Mouse (Mus musculus) forebrain, embryonic 16.5 days (tissue): ENCODE measurements around the gene Cfb. TPM values are rescaled to one million over a fixed set of nuclear protein-coding genes. Genes with fewer than 3 reads are reported as not detected.
A peak's percentile ranks its signal among the peaks of the same experiment; 100 is the strongest.
"Not testable (repeated sequence)": the region's sequence is repeated elsewhere in the genome, so short reads cannot be mapped to it uniquely, and the experiment has no call there.

Source experiments
- ATAC-seq: fragments of 200-750 bp; cut with Nextera tagmentation; 2 replicates; pipeline ENCODE4 v1.8.0; 2017; ENCODE audit warnings: mild to moderate bottlenecking, moderate library complexity
- H3K27ac ChIP-seq: fragments of 300-500 bp; sonication (generic); 2 replicates; pipeline ENCODE4 v1.5.1; 2014; ENCODE audit warnings: low read length, control low read depth
- H3K27me3 ChIP-seq: fragments of 300-500 bp; sonication (generic); replicated peaks from 2 replicates; pipeline ENCODE4 v1.6.1; 2014; ENCODE audit warnings: low read length; ENCODE audit not compliant: control insufficient read depth, insufficient read depth
- H3K36me3 ChIP-seq: fragments of 300-500 bp; sonication (generic); 2 replicates; pipeline ENCODE4 v1.6.1; 2014; ENCODE audit not compliant: control insufficient read depth, insufficient read depth
- H3K4me1 ChIP-seq: fragments of 300-500 bp; sonication (generic); replicated peaks from 2 replicates; pipeline ENCODE4 v1.6.1; 2014; ENCODE audit warnings: low read length; ENCODE audit not compliant: control insufficient read depth, insufficient read depth
- H3K4me2 ChIP-seq: fragments of 300-500 bp; sonication (generic); 2 replicates; pipeline ENCODE4 v1.6.1; 2014; ENCODE audit warnings: mild to moderate bottlenecking, low read length, control low read depth
- H3K4me3 ChIP-seq: fragments of 300-500 bp; sonication (generic); replicated peaks from 2 replicates; pipeline ENCODE4 v1.5.1; 2014; ENCODE audit warnings: mild to moderate bottlenecking, low read length, control low read depth
- H3K9ac ChIP-seq: fragments of 300-500 bp; sonication (generic); replicated peaks from 2 replicates; pipeline ENCODE4 v1.6.1; 2014; ENCODE audit warnings: low read depth, low read length, control low read depth
- H3K9me3 ChIP-seq: fragments of 300-500 bp; sonication (generic); 2 replicates; pipeline ENCODE4 v1.6.1; 2016; ENCODE audit warnings: low read length; ENCODE audit not compliant: control insufficient read depth
- WGBS: fragments of 180-500 bp; shearing (Covaris S2); extraction: QIAGEN DNeasy Blood & Tissue Kit; methylation state at CpG from one replicate; pipeline ENCODE4 v1.1.7; 2014; 5-methylcytosine and 5-hydroxymethylcytosine counted together
- microRNA-seq: library from miRNA; unstranded; fragments of <30 nt; microRNA quantifications from one replicate; pipeline ENCODE4, GENCODE M21; 2017
- polyA plus RNA-seq: library from polyadenylated mRNA; unstranded; fragments of >200 nt; fragmentation: Nextera tagmentation; extraction: Ambion mirVana; gene quantifications from 2 replicates; pipeline ENCODE4 v1.2.1, GENCODE M21; 2015

Cfb gene
- polyA plus RNA-seq, 1 experiment from 2014 or later: 1.1 TPM

- no peaks in the 10 kb centered on the region for H3K27me3 ChIP-seq
- no peak overlapping the region for H3K27ac ChIP-seq
- H3K4me2 ChIP-seq: no peak overlapping the region
- H3K9me3 ChIP-seq: no peaks in the 10 kb centered on the region
- no peak for ATAC-seq
- 76% methylated on average over 7 of the region's 7 CpGs for WGBS
- H3K9ac ChIP-seq: no peak overlapping the region
- no peak overlapping the region for H3K4me3 ChIP-seq
- no peaks in the 10 kb centered on the region for H3K4me1 ChIP-seq
- no peaks in the 10 kb centered on the region for H3K36me3 ChIP-seq
Measured at GRCm38 (mm10) chr17:34814818-34815370, 47.4 kb downstream of the Cfb start.

DNA sequence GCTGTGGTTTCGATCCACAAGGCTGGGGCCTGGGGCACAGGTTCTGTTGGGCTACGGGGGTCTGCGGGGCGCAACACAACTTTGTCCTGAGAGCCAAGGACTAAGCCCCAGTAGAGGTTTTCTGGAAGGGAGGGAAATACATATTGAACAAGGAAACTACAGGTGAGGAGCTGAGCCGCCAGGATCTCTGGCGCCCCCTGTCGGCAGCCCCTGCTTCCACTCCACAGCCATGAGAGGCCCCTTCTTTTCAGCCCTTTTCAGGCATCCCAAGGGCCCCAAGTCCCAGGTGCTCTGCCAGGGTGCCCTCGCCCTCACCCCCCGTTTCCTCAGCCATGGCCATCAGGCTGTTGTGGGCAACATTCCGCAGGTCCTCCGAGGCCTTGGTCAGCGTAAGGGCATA is 48.6 kb downstream of the Cfb start:
- 63% methylated on average over 12 of the region's 12 CpGs for WGBS
- H3K9me3 ChIP-seq, H3K36me3 ChIP-seq, H3K4me3 ChIP-seq, H3K27me3 ChIP-seq, H3K27ac ChIP-seq, H3K9ac ChIP-seq, H3K4me1 ChIP-seq, ATAC-seq, H3K4me2 ChIP-seq: not testable (repeated sequence)

GRCm38 (mm10) chr17:34811275-34811674 is 51.0 kb downstream of the Cfb start:
- Histone ChIP-seq H3K4me1 (no peaks in the 10 kb centered on the region), H3K36me3 (no peaks in the 10 kb centered on the region), H3K27ac (no peak overlapping the region), H3K4me2 (no peak overlapping the region), H3K27me3 (no peaks in the 10 kb centered on the region), H3K9ac (no peak overlapping the region), H3K9me3 (no peaks in the 10 kb centered on the region), H3K4me3 (no peak overlapping the region)
- no peak for ATAC-seq
- WGBS: 82% methylated on average over 15 of the region's 15 CpGs

GRCm38 (mm10) chr17:34810811-34811210 is 51.5 kb downstream of the Cfb start:
- H3K27me3 ChIP-seq, ATAC-seq, H3K4me3 ChIP-seq, H3K36me3 ChIP-seq, H3K9me3 ChIP-seq, H3K27ac ChIP-seq, H3K4me1 ChIP-seq, H3K4me2 ChIP-seq, H3K9ac ChIP-seq: not testable (repeated sequence)
- 82% methylated on average over 8 of the region's 8 CpGs for whole genome bisulfite sequencing

- not testable (repeated sequence) for H3K27me3 ChIP-seq, H3K4me3 ChIP-seq, H3K4me2 ChIP-seq, H3K4me1 ChIP-seq, ATAC-seq, H3K9me3 ChIP-seq, H3K9ac ChIP-seq, H3K36me3 ChIP-seq, H3K27ac ChIP-seq
- 94% methylated on average over 5 of the region's 5 CpGs for WGBS
Measured at GRCm38 (mm10) chr17:34810411-34810810, 51.9 kb downstream of the Cfb start.

DNA sequence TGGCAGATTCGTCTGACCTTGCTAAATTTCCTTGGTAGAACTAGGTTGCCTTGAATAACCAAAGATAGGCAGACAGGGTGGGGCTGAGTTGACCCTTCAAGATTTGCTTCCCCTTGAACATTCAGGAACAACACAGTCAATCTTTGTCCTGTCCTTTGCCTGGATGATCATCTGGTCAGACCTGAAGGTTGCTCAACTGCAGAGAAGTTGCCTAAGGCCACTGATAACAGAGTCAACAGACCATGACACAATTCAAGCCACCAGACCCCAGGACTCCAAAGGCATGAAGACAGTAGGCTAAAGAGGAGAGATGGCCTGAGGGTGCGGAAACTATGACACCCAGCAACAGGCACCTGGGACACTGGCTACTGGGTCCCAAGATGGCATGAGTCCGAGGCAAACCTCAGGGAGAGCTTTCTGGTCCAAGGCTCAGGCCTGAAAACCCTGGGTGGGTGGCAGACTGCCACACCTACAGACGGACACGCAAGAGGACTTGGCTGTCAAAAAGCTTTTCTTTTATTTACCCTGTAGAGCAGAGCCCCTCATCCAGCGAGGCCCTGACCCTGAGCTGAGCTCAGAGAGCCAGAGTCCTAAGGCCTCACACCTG is 53.6 kb downstream of the Cfb start:
- no peaks in the 10 kb centered on the region for H3K36me3 ChIP-seq
- no peak overlapping the region for H3K4me2 ChIP-seq
- no peak for ATAC-seq
- H3K27me3 ChIP-seq: no peaks in the 10 kb centered on the region
- H3K4me1 ChIP-seq: no peaks in the 10 kb centered on the region
- 85% methylated on average over 6 of the region's 6 CpGs for WGBS
- no peak overlapping the region for H3K9ac ChIP-seq
- H3K27ac ChIP-seq: no peak overlapping the region
- no peaks in the 10 kb centered on the region; the same call in 1 of the 2 replicates for H3K9me3 ChIP-seq
- H3K4me3 ChIP-seq: no peak overlapping the region

- no peak for ATAC-seq
- WGBS: 62% methylated on average over 3 of the region's 3 CpGs
- Histone ChIP-seq H3K9ac (no peak overlapping the region), H3K4me1 (no peaks in the 10 kb centered on the region), H3K27me3 (no peaks in the 10 kb centered on the region), H3K27ac (no peak overlapping the region), H3K9me3 (no peaks in the 10 kb centered on the region; the same call in 1 of the 2 replicates), H3K4me2 (no peak overlapping the region), H3K4me3 (no peak overlapping the region), H3K36me3 (no peaks in the 10 kb centered on the region)
Measured at GRCm38 (mm10) chr17:34807176-34807575, 55.1 kb downstream of the Cfb start.

Small RNA genes lying within 50 kb of the gene (microRNA-seq; reads per million reads assigned to microRNA genes)
- gene Mir6970: not detected
- gene Mir6971: 3.3 reads per million, percentile 12 among the genes with 10 or more reads in this experiment
- gene Mir6972: not detected

Other genes starting within 250 kb of the Cfb start
- 7.0 and 7.5 TPM in 2 replicates for gene Egfl8, start 246.5 kb downstream of the Cfb start, polyA plus RNA-seq
- 16.2 and 17.7 TPM in 2 replicates for gene Ppt2, start 234.0 kb downstream of the Cfb start, polyA plus RNA-seq
- gene Prrt1, start 233.0 kb downstream of the Cfb start, polyA plus RNA-seq: 5.0 and 10.4 TPM in 2 replicates
- gene Fkbpl, start 217.8 kb downstream of the Cfb start, polyA plus RNA-seq: 14.6 and 16.7 TPM in 2 replicates
- gene Atf6b, start 215.4 kb downstream of the Cfb start, polyA plus RNA-seq: 111 and 119 TPM in 2 replicates
- gene Tnxb, start 192.0 kb downstream of the Cfb start, polyA plus RNA-seq: 0.08 and 0.09 TPM in 2 replicates
- 0.16 TPM in 1 of 2 replicates, not detected in the other for gene C4b, start 118.6 kb downstream of the Cfb start, polyA plus RNA-seq
- not detected in 2 replicates for gene Cyp21a1, start 58.0 kb downstream of the Cfb start, polyA plus RNA-seq
- gene Stk19, start 25.6 kb downstream of the Cfb start, polyA plus RNA-seq: 33.4 and 50.4 TPM in 2 replicates
- 64.8 and 75.6 TPM in 2 replicates for gene Dxo, start 25.5 kb downstream of the Cfb start, polyA plus RNA-seq
- gene Skiv2l, start 12.3 kb downstream of the Cfb start, polyA plus RNA-seq: 65.6 and 67.5 TPM in 2 replicates
- 87.5 and 97.7 TPM in 2 replicates for gene Nelfe, start 12.1 kb downstream of the Cfb start, polyA plus RNA-seq
- 7.1 and 8.0 TPM in 2 replicates for gene Zbtb12, start 17.0 kb upstream of the Cfb start, polyA plus RNA-seq
- gene Gm20547, start 19.5 kb upstream of the Cfb start, polyA plus RNA-seq: 0.29 TPM in 1 of 2 replicates, not detected in the other
- 1.6 and 1.7 TPM in 2 replicates for gene C2, start 35.7 kb upstream of the Cfb start, polyA plus RNA-seq
- gene Ehmt2, start 36.0 kb upstream of the Cfb start, polyA plus RNA-seq: 107 and 121 TPM in 2 replicates
- 0.09 TPM in 1 of 2 replicates, not detected in the other for gene Slc44a4, start 51.9 kb upstream of the Cfb start, polyA plus RNA-seq
- 31.8 and 36.8 TPM in 2 replicates for gene Neu1, start 68.7 kb upstream of the Cfb start, polyA plus RNA-seq
- 0.14 TPM in 1 of 2 replicates, not detected in the other for gene Hspa1b, start 96.7 kb upstream of the Cfb start, polyA plus RNA-seq
- not detected in 2 replicates for gene Gm20481, start 107.4 kb upstream of the Cfb start, polyA plus RNA-seq
- gene Hspa1a, start 109.6 kb upstream of the Cfb start, polyA plus RNA-seq: 3.3 and 5.2 TPM in 2 replicates
- 1.5 and 1.7 TPM in 2 replicates for gene Hspa1l, start 110.2 kb upstream of the Cfb start, polyA plus RNA-seq
- gene Lsm2, start 119.3 kb upstream of the Cfb start, polyA plus RNA-seq: 119 and 121 TPM in 2 replicates
- gene Vars, start 138.5 kb upstream of the Cfb start, polyA plus RNA-seq: 81.7 and 85.2 TPM in 2 replicates
- 0.12 and 0.14 TPM in 2 replicates for gene Vwa7, start 154.1 kb upstream of the Cfb start, polyA plus RNA-seq
- gene Sapcd1, start 165.5 kb upstream of the Cfb start, polyA plus RNA-seq: 2.2 and 2.7 TPM in 2 replicates
- gene Msh5, start 184.2 kb upstream of the Cfb start, polyA plus RNA-seq: 3.1 and 3.4 TPM in 2 replicates
- 79.3 and 85.5 TPM in 2 replicates for gene Clic1, start 187.4 kb upstream of the Cfb start, polyA plus RNA-seq
- 484 and 489 TPM in 2 replicates for gene Ddah2, start 196.5 kb upstream of the Cfb start, polyA plus RNA-seq
- gene Ly6g6c, start 202.9 kb upstream of the Cfb start, polyA plus RNA-seq: not detected in 2 replicates
- gene Mpig6b, start 203.7 kb upstream of the Cfb start, polyA plus RNA-seq: 0.24 TPM in 1 of 2 replicates, not detected in the other
- 11.8 and 12.3 TPM in 2 replicates for gene Ly6g6e, start 214.4 kb upstream of the Cfb start, polyA plus RNA-seq
- 1.2 and 1.6 TPM in 2 replicates for gene Ly6g6d, start 215.5 kb upstream of the Cfb start, polyA plus RNA-seq
- gene Ly6g6f, start 223.1 kb upstream of the Cfb start, polyA plus RNA-seq: not detected in 2 replicates
- gene Abhd16a, start 226.7 kb upstream of the Cfb start, polyA plus RNA-seq: 93.1 and 109 TPM in 2 replicates
- gene Ly6g5c, start 245.8 kb upstream of the Cfb start, polyA plus RNA-seq: not detected in 2 replicates